Mouse (Mus musculus) monocyte, adult 5-6 weeks (primary cell): ENCODE measurements around the gene Gm21440. TPM values are rescaled to one million over a fixed set of nuclear protein-coding genes. Genes with fewer than 3 reads are reported as not detected.
"Not testable (repeated sequence)": the region's sequence is repeated elsewhere in the genome, so short reads cannot be mapped to it uniquely, and the experiment has no call there.

Experiments used
- ATAC-seq: fragments of 153-309, 156-312 bp; replicated peaks from 2 replicates; pipeline ENCODE4 v1.8.0; 2017; ENCODE audit warnings: mild to moderate bottlenecking; ENCODE audit not compliant: low TSS enrichment, insufficient number of reproducible peaks, severe bottlenecking, poor library complexity, low FRiP score
- total RNA-seq: library from RNA; stranded (forward); fragments of 200-1000, 200-491, 200-594 nt; gene quantifications from 3 replicates; pipeline ENCODE4 v1.2.3, GENCODE M21; 2017

The Gm21440 gene
- total RNA-seq: not detected in 3 replicates

GRCm38 (mm10) chrY:13252091-13252490, at the start of gene Gm21440, which contains the start of gene Gm21454:
Gm21440 (plus strand) TSS chrY:13252391.
Gm21454 (plus strand) TSS chrY:13252442.
- not testable (repeated sequence) for ATAC-seq

- not testable (repeated sequence) for ATAC-seq
Observed at GRCm38 (mm10) chrY:13223828-13224227, 28.4 kb upstream of the Gm21440 start, which contains the start of gene Gm21828. Gm21828 (minus strand) TSS chrY:13223928.

Other genes with a start within 250 kb of the Gm21440 start
- not detected in 3 replicates for gene Gm20807, start 209.5 kb upstream of the Gm21440 start, total RNA-seq
- gene Gm21891, start 118.9 kb upstream of the Gm21440 start, total RNA-seq: not detected in 3 replicates
- gene Gm21425, start 90.4 kb upstream of the Gm21440 start, total RNA-seq: not detected in 3 replicates
- not detected in 3 replicates for gene Gm21828, start 28.5 kb upstream of the Gm21440 start, total RNA-seq
- gene Gm21454, start 51 bp downstream of the Gm21440 start, total RNA-seq: not detected in 3 replicates
- gene Gm21725, start 96.7 kb downstream of the Gm21440 start, total RNA-seq: not detected in 3 replicates
- gene Gm21866, start 213.2 kb downstream of the Gm21440 start, total RNA-seq: not detected in 3 replicates
- not detected in 3 replicates for gene Gm20773, start 241.6 kb downstream of the Gm21440 start, total RNA-seq